Mouse (Mus musculus): ENCODE measurements around the gene Clybl. TPM values are rescaled to one million over a fixed set of nuclear protein-coding genes. Genes with fewer than 3 reads are reported as not detected.

The Clybl gene
- total and polyA plus RNA-seq, 2 experiments from 2014 or later: 8.7 to 21.1 TPM

GRCm38 (mm10) chr14:122367882-122368418 lies 186.4 kb downstream of the Clybl start:
- no peak overlapping the region for H3K4me2 ChIP-seq (ENCODE audit: low read depth, low read length, poor library complexity, severe bottlenecking)
- H3K4me1 ChIP-seq (ENCODE audit: insufficient read depth, low read length): no peaks in the 10 kb centered on the region
- H3K36me3 ChIP-seq (ENCODE audit: insufficient read depth, low read length): no peaks in the 10 kb centered on the region
- no peak overlapping the region for H3K27ac ChIP-seq (ENCODE audit: low read depth, low read length)
- H3K4me3 ChIP-seq (ENCODE audit: low read depth, low read length): no peak overlapping the region
- no peak for TF ChIP-seq CTCF (IDR thresholded peaks at IDR 0.05)
- H3K9ac ChIP-seq (replicated peaks; ENCODE audit: low read length, poor library complexity, severe bottlenecking): no peak overlapping the region
- 92% methylated on average over 3 of the region's 3 CpGs for whole genome bisulfite sequencing
- DNase-seq (ENCODE audit: low spot score) (no peak), ATAC-seq (ENCODE audit: low FRiP score) (no peak)
- peaks cover 31% of the 10 kb centered on the region for H3K27me3 ChIP-seq (ENCODE audit: insufficient read depth, low read length)
- no peaks in the 10 kb centered on the region for H3K9me3 ChIP-seq (ENCODE audit: low read length)

- no peaks in the 10 kb centered on the region for H3K36me3 ChIP-seq (ENCODE audit: insufficient read depth, low read length)
- no peaks in the 10 kb centered on the region for H3K9me3 ChIP-seq (ENCODE audit: low read length)
- no peak for TF ChIP-seq CTCF (IDR thresholded peaks at IDR 0.05)
- DNase-seq (ENCODE audit: low spot score): no peak
- H3K4me3 ChIP-seq (ENCODE audit: low read depth, low read length): no peak overlapping the region
- no peaks in the 10 kb centered on the region for H3K4me1 ChIP-seq (ENCODE audit: insufficient read depth, low read length)
- no peak overlapping the region for H3K9ac ChIP-seq (replicated peaks; ENCODE audit: low read length, poor library complexity, severe bottlenecking)
- H3K4me2 ChIP-seq (ENCODE audit: low read depth, low read length, poor library complexity, severe bottlenecking): no peak overlapping the region
- ATAC-seq (ENCODE audit: low FRiP score): no peak
- H3K27me3 ChIP-seq (ENCODE audit: insufficient read depth, low read length): peaks cover 31% of the 10 kb centered on the region
- no peak overlapping the region for H3K27ac ChIP-seq (ENCODE audit: low read depth, low read length)
- WGBS: 77% methylated on average over 8 of the region's 8 CpGs
These were observed 187.0 kb downstream of the Clybl start for GRCm38 (mm10) chr14:122368501-122368900.

GRCm38 (mm10) chr14:122371979-122372378 lies 190.5 kb downstream of the Clybl start:
- Histone ChIP-seq H3K4me3 (ENCODE audit: low read depth, low read length) (no peak overlapping the region), H3K36me3 (ENCODE audit: insufficient read depth, low read length) (no peaks in the 10 kb centered on the region), H3K4me1 (ENCODE audit: insufficient read depth, low read length) (no peaks in the 10 kb centered on the region), H3K27ac (ENCODE audit: low read depth, low read length) (no peak overlapping the region), H3K27me3 (ENCODE audit: insufficient read depth, low read length) (peaks cover 46% of the 10 kb centered on the region), H3K9ac (replicated peaks; ENCODE audit: low read length, poor library complexity, severe bottlenecking) (no peak overlapping the region), H3K4me2 (ENCODE audit: low read depth, low read length, poor library complexity, severe bottlenecking) (no peak overlapping the region), H3K9me3 (ENCODE audit: low read length) (no peaks in the 10 kb centered on the region)
- WGBS: 76% methylated on average over 5 of the region's 5 CpGs
- DNase-seq (ENCODE audit: low spot score) (no peak), ATAC-seq (ENCODE audit: low FRiP score) (no peak)
- no peak for TF ChIP-seq CTCF (IDR thresholded peaks at IDR 0.05)

- 9% methylated on average over 19 of the region's 19 CpGs for WGBS
- Histone ChIP-seq H3K27ac (ENCODE audit: low read depth, low read length) (peak overlapping the region; percentile 34; the same call in 1 of the 2 replicates), H3K4me2 (ENCODE audit: low read depth, low read length, poor library complexity, severe bottlenecking) (no peak overlapping the region), H3K27me3 (ENCODE audit: insufficient read depth, low read length) (peaks cover 52% of the 10 kb centered on the region), H3K4me1 (ENCODE audit: insufficient read depth, low read length) (no peaks in the 10 kb centered on the region), H3K9ac (replicated peaks; ENCODE audit: low read length, poor library complexity, severe bottlenecking) (no peak overlapping the region), H3K36me3 (ENCODE audit: insufficient read depth, low read length) (no peaks in the 10 kb centered on the region), H3K4me3 (ENCODE audit: low read depth, low read length) (no peak overlapping the region), H3K9me3 (ENCODE audit: low read length) (no peaks in the 10 kb centered on the region)
- ATAC-seq (ENCODE audit: low FRiP score) (no peak), DNase-seq (ENCODE audit: low spot score) (peak; percentile 68)
- no peak for TF ChIP-seq CTCF (IDR thresholded peaks at IDR 0.05)
These were observed 192.0 kb downstream of the Clybl start for GRCm38 (mm10) chr14:122373458-122373857.

GRCm38 (mm10) chr14:122374285-122374997 lies 192.9 kb downstream of the Clybl start:
- WGBS: 8% methylated on average over 9 of the region's 9 CpGs
- Histone ChIP-seq H3K9me3 (ENCODE audit: low read length) (no peaks in the 10 kb centered on the region), H3K27ac (ENCODE audit: low read depth, low read length) (no peak overlapping the region), H3K4me1 (ENCODE audit: insufficient read depth, low read length) (no peaks in the 10 kb centered on the region), H3K4me2 (ENCODE audit: low read depth, low read length, poor library complexity, severe bottlenecking) (0 out of 2 replicates have a peak overlapping the region, but pooled peaks have one; percentile 18), H3K27me3 (ENCODE audit: insufficient read depth, low read length) (peaks cover 60% of the 10 kb centered on the region), H3K36me3 (ENCODE audit: insufficient read depth, low read length) (no peaks in the 10 kb centered on the region), H3K9ac (replicated peaks; ENCODE audit: low read length, poor library complexity, severe bottlenecking) (no peak overlapping the region), H3K4me3 (ENCODE audit: low read depth, low read length) (no peak overlapping the region)
- DNase-seq (ENCODE audit: low spot score) (no peak), ATAC-seq (ENCODE audit: low FRiP score) (peak; percentile 47; the same call in 1 of the 2 replicates)
- no peak for TF ChIP-seq CTCF (IDR thresholded peaks at IDR 0.05)

GRCm38 (mm10) chr14:122375070-122375811 lies 193.7 kb downstream of the Clybl start:
- no peak for TF ChIP-seq CTCF (IDR thresholded peaks at IDR 0.05)
- Histone ChIP-seq H3K27me3 (ENCODE audit: insufficient read depth, low read length) (peaks cover 60% of the 10 kb centered on the region), H3K9me3 (ENCODE audit: low read length) (no peaks in the 10 kb centered on the region), H3K36me3 (ENCODE audit: insufficient read depth, low read length) (no peaks in the 10 kb centered on the region), H3K4me1 (ENCODE audit: insufficient read depth, low read length) (no peaks in the 10 kb centered on the region), H3K9ac (replicated peaks; ENCODE audit: low read length, poor library complexity, severe bottlenecking) (no peak overlapping the region), H3K27ac (ENCODE audit: low read depth, low read length) (peak overlapping the region; percentile 13), H3K4me2 (ENCODE audit: low read depth, low read length, poor library complexity, severe bottlenecking) (no peak overlapping the region), H3K4me3 (ENCODE audit: low read depth, low read length) (no peak overlapping the region)
- ATAC-seq (ENCODE audit: low FRiP score): no peak
- WGBS: 23% methylated on average over 12 of the region's 12 CpGs
- no peak for DNase-seq (ENCODE audit: low spot score)

Measured in midbrain, postnatal 0 days (tissue).